Mouse (Mus musculus) left cerebral cortex, adult 18-20 months (tissue): Measurements from ENCODE around the gene Armc2. TPM values are rescaled to one million over a fixed set of nuclear protein-coding genes. Genes with fewer than 3 reads are reported as not detected.

Experiments
- DNase-seq, 2 experiments: peaks; one replicate each; pipeline ENCODE4 v3.0.0; 2021 to 2022; ENCODE audit warnings: low spot score in 2 of 2, mixed read lengths in 1 of 2
- total RNA-seq, 2 experiments: library from RNA; stranded (reverse); gene quantifications; 2 replicates each; pipeline ENCODE4 v1.2.3; 2021

Gene Armc2
- total RNA-seq, 2 experiments from 2014 or later = 12.2 to 16.9 TPM

DNA sequence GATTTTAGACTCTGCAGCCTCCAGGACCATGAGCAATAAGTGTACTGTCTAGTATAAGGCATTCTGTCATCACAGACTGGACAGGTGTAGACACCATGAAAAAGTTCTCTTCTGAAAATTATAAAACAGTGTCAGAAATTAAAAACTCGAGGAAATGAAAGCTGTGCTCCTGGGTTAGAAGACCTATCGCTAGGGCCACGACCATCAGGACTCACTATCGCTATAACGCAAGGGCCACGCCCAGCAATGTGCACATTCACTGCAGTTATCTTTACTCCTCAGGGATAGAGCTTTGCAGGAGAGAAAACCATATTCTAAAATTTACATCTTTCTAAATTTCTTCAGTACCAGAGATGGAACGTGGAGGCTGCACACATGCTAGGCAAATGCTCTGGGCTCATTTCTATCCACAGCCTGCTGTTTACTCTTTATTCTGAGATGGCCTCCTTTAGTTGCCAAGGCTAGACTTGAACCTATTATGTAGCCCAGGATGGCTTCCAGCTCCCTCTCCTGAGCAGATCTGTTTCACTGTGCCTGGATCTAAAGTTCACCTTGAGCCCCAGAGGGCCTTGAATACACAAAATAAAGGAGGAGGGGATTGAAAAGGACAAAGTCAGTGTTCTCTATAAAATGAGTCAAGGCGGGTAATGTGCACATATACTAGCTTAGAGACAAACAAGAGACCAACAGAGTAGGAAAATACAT, 105.8 kb downstream of the Armc2 start:
- DNase-seq = no peak

DNA sequence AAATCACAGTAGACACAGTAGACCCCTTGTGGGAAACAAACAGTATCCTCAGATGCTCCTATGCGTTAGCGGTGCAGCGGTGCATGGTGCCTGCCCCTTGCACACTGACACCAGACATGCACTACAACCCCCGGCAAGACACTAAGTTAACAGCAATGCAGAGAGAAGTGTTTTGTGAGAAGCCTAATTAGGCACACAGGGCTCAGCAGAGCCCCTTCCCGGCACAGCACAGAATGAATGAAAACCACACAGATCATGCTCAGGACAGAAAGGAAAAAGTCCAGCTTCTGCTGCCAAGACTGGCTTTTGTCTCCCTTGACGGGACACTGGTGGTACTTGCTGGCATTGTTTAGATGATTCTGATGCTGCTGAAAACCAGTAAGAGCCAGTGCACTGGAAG, 109.3 kb downstream of the Armc2 start:
- DNase-seq = no peak

DNA sequence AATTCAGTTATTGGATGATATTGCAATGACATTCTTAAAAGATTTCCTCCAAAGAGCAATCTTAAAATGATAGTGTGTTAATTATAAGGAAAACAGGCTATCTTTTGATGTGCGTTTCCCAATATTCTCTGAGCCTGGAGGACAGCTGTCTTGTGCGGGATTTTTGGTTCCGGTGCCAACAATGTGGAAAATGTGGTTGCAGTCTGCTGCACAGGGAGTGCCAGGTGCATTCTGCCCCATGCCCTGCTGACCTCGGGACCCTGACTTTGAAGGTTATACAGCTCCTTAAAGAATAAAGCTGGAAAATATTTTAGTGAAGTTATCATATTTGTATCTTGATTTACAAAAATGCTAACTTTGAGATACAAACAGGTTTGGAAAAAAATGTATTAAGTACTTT, 110.3 kb downstream of the Armc2 start:
- DNase-seq = no peak

DNA sequence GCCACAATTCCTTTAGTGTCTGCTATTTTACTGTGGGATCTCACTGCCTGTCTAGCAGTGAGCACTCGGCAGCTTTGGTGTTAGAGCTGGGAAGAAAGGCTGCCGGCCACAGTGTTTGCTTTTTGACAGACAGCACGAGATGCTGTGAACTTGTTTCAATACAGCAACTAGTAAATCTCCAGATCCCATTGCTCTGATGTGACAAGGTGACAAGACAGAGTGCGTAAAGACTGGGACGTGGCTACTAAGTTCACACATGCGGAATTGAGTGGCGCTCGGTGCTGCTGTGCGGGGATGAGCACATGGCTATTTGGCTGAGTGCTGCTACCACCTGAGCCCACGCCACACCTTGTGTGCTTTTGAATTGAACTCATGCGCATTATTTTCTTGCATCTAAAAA, 110.8 kb downstream of the Armc2 start:
- no peak for DNase-seq

DNA sequence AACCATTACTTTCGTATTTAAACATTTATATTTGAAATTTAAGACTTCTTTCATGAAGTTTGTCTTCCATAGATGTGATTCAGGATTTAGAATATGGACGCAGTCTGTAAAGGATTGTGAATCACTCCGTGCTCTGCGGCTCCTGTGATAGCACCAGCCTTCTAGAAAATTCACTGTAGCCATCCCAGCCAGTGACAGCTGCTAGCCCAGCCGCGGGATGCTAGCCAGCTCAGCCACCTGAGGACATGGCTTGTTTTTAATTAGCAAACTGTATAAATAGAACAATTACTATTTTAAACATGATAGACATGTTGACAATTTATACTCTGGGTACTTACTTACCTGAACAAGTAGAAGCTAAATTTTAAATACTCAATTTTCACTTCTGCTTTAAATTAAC, 116.4 kb downstream of the Armc2 start:
- no peak for DNase-seq

DNA sequence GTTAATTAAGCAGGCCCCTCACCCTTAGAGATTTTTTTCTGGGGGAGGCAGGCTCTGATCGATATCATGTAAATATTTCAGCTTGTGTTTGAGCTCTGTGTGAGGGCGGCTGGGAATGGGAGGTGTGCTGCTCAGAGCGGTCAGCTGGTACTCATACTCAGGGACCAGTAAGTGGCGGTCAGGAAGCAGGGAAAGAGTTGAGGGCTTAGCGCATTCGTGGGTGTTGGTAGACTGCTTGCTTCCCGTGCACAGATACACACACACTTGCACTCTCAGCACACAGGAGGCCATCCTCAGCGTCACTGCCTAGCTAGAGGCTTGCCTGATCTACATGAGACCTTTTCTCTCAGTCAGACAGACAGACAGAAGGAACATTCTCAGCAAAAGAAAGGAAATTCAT, 116.8 kb downstream of the Armc2 start:
- no peak for DNase-seq

DNA sequence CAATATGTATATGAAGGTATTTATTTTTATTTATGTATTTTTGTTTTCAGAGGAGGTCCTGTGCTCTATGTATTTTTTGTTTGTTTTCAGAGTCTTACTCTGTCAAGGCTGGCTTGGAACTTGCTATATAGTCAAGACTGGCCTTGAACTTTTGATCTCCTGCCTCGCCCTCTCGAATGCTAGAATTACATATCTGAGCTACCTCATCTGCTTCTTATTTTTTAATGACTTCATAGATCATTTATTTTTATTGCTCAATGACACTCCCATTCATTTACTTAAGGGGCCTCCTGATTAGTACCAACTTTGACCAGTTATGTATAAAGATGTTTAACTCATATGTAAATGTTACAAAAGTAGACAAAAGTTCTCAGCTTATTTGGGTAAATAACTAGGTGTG, 121.4 kb downstream of the Armc2 start:
- DNase-seq = no peak

DNA sequence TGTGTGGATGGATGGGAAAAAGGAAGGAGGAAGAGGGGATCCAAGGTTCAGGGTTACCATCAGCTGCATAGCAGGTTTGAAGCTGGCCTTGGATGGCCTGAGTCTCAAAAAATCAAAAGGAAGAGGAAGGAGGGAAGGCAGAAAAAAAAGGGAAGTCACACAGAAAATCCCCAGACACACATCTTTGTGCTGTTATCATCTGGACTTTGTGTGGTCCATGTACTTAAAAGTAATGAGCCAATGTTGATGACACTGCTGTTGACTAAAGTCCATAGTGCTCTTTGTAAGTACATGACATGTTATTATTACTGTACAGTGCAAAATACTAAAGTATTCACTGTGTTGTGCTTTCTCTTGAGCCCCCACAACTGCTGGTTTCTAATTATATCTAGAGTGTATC, 121.8 kb downstream of the Armc2 start:
- no peak for DNase-seq

DNA sequence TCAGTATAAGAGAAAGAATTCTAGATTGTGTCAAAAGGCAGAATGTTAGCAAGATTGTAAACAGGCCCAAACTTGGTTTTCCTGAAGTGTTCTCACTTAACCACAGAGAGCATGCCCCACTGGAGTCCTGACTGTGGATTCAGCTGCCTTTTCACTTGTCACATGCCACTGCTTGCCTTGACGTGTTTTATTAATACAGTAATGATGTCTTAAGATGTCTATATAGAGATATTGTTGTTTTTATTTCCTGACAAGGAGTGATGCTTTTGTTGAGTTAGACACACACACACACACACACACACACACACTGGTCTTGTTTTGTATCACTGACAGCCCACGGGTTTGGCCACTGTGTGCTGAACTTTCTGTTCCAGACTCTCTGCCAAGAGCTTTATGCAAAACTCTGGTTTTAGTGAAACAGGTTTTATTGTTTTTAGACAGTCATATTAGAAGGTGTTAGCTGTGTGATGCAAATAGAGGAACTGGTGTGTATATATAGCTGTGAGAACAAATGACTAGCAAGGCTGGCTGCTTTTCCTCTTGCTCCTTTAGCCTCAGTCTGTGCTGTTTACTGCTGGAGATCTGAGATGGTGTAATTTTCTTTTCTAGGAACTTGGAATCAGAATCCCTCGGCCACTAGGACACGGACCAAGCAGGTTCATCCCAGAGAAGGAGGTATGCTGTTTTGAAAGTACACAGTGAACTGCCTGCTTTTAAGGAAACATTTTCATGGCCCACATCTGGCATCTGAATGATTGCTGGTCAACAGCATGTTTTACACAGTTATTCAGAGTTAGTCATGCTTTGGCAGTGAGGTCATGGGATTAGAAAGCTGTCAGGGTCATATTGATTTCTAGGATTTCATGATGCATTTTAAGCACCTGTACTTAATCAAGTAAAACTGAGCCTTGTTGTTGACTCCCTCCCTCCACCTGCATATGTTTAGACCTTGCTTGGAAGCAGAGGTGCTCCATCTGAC, 124.5 kb downstream of the Armc2 start:
- peak in 1 of 2 experiments; percentile 64 for DNase-seq

DNA sequence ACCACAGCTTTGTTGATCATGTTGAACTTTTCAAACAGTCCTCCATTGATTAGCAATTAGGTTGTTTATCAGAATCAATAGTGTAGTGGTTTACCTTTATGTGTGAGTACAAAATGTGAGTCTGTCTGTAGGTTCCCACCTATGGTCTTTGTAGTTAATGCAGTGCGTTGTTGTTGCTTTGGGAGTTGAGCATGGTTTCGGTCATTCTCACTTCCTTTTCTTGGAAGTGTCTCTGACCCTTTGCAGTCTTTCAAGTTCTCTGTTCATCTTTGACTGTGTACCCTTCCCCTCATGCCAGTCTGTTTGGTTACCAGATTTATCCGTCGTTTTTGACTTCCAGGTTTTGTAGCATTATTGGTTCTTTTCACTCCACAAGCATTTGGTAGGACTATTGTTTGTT, 126.9 kb downstream of the Armc2 start:
- no peak for DNase-seq

DNA sequence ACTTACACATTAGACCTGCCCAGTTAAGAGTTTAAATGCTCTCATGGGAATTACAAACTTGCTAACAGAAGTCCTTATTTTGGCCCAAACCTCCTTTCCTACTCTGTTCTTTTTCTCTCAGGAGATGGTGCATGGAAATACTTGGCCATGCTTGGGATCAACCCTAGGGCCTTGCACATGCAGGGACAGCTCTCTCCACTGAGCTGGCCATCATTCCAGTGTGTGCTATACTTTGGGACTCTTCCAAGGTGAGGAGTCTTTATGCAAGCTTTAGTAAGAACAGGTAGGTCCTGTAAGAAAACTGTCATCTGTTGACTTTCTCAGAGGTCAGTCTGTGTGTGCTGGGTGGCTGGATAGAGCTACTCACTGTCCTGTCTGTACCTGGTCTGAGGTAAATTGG, 127.7 kb downstream of the Armc2 start:
- no peak for DNase-seq

DNA sequence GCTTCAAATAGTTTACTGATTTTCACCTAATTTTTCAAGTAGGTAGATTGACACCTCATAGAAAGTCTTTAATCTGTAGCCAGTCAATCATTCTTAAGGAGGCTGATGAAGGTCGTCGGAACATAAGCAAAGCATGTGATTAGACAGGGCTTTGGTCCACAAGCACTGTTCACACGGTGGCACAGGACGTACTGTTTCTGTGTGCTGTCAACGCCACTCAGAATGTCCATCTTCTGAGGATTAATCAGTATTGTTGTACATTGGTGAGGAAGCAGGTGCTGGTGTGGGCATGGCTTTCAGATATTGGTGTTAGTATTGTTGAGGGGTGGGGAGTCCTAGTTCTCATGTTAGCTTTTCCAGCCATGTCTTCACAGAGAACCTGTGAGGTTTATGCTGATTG, 128.7 kb downstream of the Armc2 start:
- no peak for DNase-seq

DNA sequence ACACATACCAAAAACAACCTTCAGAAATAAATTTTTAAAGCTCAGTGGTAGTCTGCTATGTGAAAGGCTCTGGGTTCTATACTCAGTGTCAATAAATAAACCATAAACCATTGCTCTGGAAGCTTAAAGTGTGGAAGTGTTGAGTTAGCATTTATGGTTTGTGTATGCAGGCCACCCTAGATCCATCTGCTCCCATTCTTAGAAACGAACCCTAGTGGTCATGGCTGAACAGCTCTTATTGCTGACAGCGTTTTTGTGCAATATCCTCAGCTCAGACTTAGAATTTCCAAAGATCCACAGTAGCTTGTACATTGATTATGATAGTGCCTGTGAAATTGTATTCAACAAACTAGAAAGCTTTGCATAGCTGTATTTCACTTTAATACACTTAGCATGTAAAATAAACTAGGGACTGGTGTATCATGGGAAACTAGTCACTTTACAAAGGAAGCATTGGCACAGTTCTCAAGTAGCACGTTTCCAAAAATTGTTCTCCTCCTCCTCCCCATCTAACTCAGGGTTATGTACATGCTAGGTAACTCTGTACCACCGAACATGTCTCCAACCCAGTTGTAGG, 129.8 kb downstream of the Armc2 start:
- no peak for DNase-seq

DNA sequence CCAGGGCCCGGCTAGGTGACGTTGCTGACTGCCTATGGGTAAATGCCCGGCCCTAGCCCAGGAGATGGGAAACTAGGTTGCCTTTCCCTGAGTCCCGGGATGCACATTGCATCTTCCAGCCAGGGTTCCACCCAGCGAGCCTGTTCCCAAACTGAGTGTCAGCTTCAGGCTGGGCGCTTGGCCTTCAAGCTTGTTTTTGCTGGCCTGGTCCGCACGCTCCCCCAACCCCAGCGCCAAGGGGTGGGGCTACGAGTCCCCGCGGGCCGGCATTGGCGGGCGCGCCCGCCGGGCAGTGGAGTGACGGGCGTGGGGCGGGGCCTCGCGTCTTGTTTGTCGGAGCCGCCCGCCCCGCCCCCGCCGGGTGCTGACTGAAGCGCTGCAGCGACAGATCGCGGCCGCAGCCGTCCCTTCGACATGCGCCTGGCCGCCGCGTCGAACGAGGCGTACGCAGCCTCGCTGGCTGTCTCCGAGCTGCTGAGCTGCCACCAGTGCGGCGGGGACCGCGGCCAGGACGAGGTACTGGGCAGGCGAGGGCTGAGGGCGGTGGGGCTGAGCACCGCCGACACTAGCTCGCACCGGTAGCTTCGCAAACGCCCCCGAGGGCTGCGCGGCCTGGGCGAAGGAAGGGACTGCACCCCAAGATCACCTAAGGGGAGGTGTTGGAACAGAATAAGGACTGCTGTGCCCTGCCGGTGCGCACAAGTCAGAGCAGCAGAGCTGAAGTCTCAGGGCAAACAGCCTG, 131.0 kb downstream of the Armc2 start:
- DNase-seq = peak; percentile 93 to 96

DNA sequence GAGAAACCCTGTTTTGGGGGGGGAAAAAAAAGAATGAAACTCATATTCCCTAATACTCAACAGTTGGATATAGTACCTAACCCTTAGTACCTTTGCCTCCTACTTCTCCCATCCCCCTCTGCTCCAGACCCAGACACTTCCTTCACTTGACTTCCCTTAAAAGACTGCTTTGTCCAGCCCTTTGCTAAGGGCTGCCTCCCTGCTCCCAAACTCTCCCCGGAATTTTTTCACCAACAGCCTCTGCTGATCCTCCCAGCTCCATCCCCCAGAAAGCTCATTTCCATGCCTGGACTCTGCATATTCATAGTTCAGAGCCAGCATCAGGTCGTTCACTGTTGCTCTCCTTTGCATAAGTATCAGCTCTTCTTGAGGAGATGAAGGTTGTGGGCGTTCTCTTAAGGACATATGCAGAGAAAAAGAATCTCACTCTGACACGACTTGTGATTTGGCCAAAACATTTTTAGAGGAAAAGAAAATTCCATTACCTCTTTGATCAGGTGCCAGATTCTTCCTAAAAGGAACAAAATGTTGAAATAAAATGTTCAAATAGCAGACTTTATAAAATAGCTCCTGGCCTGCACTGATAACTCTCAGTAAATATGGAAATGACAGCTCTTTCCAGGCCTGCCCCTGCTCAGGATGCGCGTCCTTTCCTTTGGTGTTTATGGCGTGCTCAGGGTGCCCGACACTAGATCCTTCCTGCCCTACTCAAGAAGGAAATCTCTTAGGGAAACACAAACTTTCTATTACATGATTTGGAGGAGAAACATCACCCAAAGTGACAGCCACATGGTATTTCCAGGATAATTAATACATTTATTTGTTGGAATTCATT, 134.3 kb downstream of the Armc2 start:
- DNase-seq = no peak

DNA sequence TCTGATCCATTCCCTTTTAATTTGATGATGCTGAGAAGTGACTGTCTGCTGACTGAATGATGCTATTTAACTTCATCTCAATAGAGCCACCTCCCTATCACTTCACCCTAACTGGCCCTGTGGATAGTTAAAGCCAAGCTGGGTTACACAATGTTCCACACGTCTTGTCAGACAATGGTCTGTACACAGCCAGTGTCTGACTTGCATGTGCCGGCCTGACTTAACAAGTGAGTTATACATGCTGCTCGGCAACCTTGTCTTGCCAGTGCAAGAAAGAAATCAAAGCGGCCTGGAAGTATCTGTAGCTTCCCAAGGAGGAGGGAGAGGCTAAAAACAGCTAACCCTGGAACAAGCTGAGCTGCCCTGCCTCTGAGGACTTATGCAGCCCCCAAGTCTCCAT, 136.8 kb downstream of the Armc2 start:
- no peak for DNase-seq

DNA sequence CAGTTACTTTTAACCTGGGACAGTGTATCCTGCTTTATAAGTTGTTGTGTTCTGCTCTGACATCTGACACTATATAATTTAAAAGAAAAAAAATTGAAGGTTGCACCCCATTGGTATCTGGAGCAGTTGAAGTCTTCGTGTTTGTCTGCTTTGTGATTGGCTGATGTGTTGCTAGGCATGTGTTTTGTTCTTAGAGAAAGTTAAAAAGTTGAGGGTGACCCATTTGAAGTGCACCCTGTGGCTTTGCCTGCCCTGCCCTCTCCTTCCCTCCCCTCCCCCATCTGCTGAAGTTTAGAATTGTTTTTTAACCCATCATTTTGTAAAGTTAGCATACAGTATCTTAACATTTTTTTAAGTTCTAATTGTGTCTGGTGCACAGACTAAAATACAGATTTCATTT, 137.5 kb downstream of the Armc2 start:
- no peak for DNase-seq

DNA sequence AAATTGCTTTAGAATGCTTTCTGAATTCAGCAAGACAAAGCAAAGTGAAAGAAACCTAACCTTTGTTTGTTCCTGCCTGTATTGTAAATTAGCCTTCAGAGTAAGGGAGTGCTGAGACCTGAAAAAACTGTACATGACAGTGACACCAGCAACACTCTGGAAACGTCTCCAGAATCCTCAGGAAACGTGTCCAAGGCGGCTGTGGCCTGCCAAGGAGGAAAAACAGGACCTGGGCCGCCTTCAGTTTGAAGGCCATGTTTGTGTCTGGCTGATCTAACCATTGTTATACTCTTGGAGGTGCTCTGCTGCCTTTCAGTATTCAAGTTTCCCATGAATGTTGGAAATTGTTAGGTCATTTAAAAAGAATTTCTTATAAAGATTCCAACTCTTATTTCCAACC, 138.0 kb downstream of the Armc2 start:
- DNase-seq = no peak

DNA sequence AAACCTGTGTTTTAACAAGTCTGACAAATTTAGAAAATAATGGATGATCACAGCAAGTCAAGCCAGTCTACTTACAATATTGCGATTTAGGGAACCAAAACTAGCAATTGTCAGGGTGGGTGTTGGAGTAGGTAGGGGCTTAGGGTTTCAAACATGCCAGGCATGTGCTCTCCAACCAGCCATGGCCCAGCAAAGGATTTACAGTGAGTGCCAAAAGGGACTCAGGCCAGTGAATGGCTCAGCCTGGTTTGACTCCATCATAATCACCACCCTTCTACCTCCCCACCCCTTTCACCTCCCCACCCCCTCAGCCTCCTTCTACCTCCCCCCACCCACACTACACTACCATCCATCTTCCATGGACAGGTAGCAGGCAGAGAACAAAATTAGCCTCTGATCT, 138.6 kb downstream of the Armc2 start:
- DNase-seq = no peak

DNA sequence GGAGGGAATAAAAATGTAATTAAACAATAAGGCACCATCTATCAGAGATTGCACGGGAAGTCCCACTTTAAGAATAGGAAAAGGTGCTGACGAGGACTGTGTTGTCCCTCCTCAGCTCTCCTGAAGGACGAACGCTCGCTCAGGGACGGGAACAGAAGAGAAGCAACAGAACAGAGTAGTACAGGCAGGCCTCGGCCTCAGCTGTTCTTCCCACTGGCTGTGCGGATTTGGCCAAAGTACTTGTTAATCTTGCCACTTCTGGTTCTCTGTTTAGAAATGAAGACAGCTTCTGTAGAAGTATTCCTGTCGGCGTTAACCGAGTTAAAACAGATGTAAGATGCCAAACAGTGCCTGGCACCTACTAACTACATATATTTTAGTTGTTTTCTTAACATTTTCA, 139.9 kb downstream of the Armc2 start:
- no peak for DNase-seq

DNA sequence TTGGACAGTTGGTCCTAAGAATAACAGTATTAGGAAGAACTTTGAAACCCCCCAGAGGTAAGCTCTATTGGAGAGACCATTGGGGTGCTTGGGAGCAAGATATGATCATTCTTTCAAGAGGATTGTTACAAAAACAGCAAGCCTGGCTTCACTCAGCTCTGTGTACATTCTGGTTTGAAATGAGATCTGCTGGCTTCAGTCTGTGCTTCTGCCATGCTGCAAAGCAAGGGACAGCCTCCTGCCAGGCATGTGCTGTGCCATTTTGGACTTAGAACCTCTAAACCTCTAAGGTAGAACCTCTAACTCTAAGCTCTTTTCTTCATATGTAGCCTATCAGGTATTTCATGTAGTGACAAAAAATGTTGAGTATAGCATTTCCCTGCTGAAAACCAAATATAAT, 142.6 kb downstream of the Armc2 start:
- no peak for DNase-seq
